Mouse (Mus musculus): Measurements from ENCODE around the gene Tbkbp1.

The Tbkbp1 gene

DNA sequence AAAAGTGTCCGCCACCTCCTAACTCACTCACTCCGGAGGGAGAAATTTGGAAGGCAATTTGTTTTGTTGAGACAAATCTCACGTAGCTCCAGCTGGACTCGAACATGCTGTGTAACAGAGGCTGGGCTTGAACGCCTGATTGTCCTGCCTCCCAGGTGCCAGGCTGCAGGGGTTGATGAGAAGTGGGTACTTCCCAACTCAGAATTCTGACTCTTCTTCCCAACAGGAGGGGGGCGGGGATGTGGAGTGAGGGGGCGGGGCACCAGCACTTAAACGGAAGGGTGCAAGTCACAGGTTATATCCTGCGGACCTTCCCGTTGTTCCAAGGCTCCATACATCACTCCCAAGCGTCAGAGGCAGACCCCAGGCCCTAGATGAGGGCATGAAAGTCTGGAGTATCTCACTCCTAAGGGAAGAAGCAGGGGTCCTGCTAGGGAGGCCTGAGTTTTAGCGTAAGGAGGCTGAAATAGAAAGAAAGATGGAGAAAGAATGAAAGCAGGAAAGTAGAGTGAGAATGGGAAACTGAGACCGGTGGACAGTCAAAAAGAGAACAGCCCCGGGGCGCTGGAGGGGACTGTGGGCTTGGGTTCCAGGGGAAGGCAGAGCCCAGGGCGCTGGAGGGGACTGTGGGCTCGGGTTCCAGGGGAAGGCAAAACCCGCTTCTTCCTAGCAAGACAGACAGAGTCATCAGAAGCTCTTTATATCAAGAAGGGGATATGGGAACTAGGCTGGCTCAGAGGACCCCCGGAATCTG, 23.6 kb downstream of the Tbkbp1 start:
- in situ Hi-C loops (cut with MseI, MboI), result no loop called here

DNA sequence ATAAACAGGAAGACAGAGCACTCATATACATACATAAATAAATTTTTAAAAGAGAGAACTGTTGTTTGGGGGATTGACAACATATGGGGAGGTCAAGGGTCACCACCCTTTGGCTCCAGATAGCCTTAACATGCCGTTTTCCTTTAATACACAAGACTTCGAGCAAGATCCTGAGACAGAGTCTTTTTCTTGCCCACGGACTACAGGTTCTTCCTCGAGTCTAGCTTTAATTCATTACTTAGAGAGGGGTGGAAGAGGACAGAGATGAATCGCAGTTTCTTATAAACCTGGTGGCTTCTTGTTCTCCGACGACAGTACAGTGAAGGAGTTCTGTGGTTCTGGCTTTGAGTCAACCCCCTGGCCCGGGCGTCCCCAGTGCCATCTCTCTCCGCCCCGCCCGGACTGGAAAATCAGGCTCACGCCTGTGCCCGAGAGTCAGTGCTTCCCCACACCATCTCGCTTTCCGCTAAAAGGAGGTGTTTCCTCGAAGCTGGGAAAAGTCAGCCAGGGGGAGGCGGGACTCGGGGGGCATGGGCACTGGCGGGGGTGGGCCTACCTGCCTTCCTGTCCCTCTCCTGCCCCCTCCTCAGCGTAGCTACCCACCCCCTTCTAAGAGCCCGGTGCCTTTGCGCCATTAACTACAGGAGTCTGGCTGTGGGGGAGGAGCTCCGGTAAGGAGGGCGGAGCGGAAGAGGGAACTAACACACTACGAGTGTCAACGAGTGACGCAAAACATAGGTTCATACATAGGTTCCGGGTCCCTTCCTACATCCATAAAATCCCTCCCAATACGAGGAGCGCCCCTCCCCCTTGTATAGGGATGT, 24.4 kb downstream of the Tbkbp1 start:
- in situ Hi-C loops (cut with MseI, MboI), result no loop called here

DNA sequence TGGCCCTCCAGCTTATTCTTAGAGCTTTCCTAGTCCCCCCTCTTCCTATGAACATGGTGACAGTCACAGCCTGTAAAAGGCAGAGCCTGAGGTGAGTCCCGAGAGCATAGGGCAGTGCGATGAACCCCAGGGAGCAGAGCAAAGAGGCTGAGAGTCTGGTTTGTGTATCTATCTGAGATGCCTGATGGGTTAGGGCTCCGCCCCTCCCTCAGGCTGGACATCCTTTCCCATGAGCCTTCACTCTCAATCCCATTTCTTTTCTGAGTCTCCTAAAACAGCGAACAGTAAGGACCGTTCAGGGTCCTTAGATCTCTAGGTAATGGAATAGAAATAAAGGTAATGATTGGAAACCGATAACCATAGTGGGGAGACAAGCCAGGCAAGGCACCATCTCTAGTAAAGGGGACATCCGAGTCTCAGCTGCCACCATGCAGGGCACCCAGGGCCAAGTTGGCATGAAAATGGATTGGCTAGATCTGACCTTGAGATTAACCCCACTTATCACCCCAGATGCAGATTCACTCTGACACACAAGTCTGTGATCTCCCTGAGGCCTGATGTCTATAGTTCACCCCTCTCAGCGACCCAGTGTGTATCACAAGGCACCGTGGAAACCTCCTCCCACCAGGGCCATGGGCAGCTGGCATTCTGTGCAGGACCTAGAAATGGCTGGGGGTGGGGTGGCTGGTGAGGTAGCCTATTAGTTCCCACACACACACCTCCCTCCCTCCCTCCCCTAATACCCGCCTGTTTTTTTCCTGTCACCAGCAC, 26.8 kb downstream of the Tbkbp1 start:
- in situ Hi-C loops (cut with MseI, MboI), result no loop called here

DNA sequence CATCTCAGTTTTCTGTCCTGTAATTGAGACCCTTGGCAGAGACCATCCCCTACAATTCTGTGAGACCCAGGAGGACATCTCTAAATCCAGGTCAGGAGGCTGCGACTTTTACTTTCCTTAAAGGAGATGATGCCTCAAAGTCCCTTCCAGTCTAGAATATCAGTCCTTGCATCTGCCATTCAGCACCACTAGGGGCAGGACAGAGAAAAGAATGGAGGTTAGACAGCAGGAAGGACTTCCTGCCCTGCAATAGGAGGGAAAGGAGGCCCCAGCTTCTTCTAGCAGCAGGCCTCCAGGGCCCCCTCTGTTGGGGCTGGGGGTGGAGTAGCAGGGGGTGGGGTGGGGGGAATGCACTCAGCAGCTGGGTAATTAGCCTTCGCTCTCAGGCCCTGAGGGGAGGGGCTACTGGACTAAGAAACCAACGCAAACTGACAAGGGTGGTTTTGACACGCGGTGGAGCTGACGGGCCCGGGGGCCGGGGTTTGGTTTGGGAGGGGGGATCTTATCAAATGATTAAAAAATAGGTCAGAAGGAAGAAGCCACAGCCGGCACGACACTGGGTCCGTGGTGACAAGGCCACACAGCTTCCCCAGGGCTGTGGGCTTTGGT, 27.9 kb downstream of the Tbkbp1 start:
- in situ Hi-C loops (cut with MseI, MboI), result no loop called here

DNA sequence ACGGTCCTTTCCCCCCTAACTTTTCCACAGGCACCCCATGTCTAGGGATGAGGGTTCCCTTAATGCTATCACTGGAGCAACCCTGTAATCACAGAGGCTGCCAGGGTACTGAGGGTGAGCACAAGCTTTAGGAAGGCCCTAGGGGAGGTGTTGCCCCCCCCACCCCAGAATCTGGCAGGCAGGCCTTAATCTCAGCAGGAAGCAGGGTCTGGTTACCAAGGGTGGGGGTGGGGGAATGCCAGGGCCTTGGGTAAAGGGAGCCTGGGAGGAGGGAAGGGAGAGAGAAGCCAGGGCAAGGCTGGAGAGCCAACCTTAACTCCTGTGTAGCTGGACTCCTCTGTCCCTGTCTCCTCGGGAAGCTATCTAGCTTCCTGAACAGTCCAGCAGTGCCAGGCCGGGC, 30.7 kb downstream of the Tbkbp1 start:
- in situ Hi-C loops (cut with MseI, MboI), result no loop called here

DNA sequence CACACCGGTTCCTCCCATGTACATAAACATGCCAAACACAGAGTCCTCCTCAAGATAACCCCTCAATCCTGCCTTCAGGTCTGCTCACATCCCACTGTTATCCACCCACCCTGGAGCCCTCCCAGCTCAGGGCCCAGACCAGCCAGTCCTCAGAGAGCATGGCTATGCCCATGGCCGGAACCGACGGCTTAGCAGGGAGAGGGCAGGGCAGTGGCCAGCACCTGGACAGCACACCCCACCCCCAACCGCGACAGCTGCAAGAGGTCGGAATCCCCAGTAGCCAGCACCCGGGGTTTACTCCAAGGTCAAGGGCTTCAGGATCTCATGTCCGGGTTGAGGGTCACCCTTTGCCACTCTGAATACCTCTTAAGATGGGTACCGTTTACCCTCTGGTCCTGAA, 31.1 kb downstream of the Tbkbp1 start:
- in situ Hi-C loops (cut with MseI, MboI), result no loop called here

DNA sequence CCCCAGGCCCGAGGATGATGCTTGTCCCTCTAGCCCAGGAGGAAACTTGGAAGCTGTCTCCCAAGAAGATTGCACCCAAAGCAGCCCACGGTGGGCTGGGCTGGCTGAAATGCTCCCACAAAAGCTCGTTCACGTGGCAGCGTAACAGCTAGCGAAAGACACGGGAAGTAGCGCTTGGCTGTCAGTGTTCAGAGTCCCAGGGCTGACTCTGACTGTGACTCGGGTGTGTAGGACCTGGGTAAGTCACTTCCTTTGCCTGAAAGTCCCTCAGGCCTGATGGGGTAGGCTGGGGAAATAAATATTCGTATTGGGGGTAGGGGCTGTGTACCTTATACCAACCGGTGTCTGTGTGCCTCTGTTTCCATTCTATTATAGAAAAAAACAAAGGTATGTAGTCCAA, 35.5 kb downstream of the Tbkbp1 start:
- in situ Hi-C loops (cut with MseI, MboI), result no loop called here

DNA sequence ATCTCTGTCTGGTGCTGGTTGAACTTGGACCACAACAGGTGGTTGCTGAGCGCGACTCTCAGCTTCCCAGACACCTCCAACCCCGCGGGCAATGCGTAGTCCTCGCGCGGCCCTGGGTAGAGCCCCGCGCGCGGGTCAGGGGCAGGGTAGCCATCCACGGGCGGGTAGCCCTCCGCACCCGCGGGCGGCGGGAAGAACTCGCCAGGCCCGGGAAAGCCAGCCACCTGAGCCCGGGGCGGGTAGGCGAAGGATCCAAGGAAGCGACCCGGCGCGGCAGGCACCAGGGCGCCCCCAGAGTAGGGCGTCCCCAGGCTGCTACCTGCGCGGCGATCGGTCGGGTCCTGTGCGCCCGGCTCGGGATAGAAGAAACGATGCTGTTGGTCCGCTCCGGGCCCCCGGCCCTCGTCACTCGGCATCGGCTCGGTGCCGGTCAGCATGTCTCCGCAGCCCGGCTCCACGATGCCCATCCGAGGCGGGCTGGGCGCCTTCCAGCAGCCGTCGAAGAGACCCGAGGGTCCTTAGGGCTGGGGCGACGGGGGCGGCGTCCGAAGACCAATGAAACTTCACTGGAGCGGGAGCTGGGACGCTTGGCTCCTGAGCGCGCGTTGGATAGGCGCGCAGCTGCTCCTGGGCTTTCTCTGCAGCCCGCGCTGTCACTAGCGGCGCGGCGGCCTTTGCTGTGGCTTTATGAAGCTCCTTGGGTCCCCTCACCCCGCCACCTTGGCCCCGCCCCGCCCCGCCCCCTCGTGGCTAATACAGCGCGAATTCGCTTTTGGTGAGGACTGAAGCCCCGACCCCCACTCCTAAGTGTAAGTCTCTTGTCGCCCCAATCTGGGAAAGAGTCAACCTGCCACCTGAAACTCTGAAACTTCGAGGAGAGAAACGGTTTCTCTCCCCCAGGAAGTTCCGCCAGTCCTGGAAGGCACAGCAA, 36.4 kb downstream of the Tbkbp1 start, which contains the start of gene Tbx21:
Tbx21 (minus strand) TSS at position 661 of the 931 bp plus-strand sequence.
- in situ Hi-C loops (cut with MseI, MboI), result no loop called here

DNA sequence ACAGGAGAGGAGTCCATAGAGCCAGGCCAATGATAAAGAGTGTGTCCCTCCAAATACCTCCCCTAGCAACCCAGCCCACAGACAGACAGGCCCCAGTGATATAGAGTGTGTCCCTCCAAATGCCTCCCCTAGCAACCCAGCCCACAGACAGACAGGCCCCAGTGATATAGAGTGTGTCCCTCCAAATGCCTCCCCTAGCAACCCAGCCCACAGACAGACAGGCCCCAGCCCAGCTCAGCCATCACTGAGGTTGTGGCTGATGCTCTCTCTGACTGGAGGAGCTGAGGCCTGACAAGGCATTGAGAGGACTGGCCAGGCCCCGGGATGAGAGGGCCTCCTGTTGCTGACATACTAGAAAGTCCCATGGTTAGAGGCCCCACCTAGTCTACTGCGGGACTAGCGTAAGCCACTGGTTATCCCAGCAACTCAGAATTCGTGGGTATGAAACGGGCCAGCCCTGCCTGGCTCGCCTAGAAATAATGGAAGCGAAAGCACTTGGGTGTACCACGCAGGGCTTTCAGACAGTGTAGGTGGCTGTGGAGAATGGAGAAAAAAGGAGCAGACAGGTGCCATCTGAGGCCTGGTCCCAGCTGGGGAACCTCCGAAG, 38.7 kb downstream of the Tbkbp1 start:
- in situ Hi-C loops (cut with MseI, MboI), result no loop called here

DNA sequence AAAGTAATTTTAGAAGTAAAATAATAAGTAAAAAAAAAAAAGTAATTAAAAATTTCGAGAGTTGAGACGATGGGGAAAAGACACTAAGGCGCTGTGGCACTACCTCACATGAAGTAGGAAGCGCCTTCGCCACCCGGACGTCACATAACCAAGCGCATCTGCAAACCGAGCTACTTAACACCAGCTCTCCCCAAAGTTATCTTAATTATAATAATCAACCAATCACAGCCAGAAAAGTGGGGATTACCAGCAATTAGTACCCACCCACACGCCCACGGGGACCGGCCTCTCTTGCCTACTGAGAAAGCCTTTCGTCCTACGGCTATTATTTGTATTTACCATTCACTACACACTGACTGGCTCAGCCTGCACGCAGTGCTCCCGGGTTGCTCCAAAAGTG, 42.3 kb downstream of the Tbkbp1 start:
- in situ Hi-C loops (cut with MseI, MboI), result no loop called here

DNA sequence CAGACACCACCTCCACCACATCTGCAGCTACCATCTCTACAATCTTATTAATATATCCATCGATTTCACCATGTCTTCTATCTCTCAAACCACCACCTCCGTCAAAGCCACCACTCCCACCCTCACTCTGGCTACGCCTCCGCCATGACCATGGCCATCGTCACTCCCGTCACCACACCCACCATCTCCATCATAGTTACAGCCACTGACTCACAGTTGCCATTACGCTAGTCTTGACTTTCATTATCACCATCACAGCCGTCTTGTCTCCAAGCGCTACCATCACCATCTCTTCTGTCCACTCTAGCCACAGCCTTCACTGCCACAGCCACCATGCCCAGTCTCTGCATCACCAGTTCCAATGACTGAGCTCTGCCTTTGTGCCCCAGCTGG, 47.2 kb downstream of the Tbkbp1 start:
- in situ Hi-C loops (cut with MseI, MboI), result no loop called here

DNA sequence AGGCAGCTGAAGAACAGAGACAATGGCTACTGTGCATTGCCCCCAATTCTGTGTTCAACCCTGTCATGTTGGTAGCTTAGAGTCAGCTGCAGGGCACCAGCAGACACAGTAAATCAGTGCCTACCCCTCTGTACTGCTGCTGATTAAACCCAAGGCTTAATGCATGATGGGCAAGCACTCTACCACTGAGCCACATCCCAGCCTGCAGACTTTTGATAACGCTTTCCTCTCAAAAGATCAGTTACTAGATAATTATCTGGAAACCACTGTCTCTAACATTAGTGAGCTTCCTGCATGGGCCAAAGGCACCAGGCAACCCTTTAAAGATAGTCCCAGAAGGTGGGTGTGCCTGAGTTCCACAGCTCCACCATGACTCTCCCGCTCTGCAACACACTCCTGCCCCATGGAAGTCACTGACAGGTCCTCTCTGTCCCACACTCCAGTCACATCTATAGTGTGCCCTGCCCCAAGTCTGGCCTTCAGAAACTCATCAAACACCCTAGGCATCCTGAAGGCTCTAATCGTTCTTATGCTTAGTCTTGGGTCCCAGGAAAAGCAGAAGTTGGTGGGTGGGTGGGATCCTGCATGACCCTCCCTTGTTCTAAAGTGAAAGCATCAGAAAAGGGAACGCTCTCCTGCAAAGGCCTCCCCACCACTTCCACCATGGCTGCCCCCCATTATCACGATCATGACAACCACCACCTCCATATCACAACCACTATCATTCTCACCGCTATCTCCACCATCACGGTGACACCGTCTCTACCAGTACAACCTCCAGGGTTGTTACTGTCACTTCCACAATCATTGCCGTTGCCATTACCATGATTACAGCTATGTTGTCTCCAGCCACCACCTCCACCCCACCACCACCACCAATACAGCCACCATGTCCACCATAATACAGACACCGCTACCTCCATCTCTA, 47.9 kb downstream of the Tbkbp1 start:
- in situ Hi-C loops (cut with MseI, MboI), result no loop called here

DNA sequence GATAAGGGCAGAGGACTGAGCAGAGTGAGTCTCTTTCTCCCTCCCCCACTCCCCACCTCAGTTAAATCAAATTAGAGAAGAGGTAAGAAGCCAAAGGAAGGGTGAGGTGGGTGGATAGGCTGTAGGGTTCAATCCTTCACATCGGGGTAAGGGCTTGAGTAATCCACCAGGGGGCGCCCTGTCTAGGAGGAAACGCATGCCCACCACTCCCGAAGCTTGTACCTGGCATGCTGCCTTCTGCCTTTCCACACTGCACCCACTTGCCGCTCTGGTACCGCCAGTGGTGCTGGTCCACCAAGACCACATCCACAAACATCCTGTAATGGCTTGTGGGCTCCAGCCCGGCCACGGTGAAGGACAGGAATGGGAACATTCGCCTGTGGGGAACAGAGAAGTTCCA, 49.6 kb downstream of the Tbkbp1 start:
- in situ Hi-C loops (cut with MseI, MboI), result no loop called here

DNA sequence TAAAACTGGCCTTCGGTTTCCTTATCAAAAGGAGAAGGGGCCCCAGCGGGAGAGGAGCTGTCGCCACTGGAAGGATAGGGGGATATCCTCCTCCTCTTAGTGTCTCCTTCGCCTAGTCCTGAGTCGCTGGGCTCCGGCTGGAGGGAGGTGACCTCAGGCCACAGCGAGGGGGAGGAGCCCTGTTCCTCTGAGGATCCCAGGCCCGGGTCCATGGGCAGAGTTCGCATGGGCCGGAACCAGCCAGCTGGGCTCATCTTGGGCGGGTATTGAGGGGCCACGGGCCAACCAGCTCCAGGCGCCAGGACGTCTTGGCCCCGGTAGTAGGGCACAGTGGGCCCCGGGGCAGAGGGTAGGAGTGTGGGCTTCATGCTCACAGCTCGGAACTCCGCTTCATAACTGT, 52.5 kb downstream of the Tbkbp1 start:
- in situ Hi-C loops (cut with MseI, MboI), result no loop called here

DNA sequence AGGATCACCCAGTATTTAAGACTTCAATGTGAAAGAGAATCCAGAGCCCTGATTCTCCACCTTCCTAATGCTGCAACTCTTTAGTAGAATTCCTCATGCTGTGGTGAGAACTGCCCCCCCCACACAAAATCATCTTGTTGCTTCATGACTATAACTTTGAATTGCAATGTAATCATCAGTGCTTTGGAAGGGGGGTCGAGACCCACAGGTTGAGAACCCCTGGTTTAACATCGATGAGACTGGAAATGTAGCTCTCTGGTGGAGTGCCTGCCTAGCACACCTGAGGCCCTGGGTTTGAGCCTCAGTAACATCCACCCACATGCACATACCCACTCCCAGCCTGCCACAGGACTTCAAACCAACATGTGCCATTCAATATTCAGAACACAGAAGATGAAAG, 56.7 kb downstream of the Tbkbp1 start:
- in situ Hi-C loops (cut with MseI, MboI), result no loop called here

DNA sequence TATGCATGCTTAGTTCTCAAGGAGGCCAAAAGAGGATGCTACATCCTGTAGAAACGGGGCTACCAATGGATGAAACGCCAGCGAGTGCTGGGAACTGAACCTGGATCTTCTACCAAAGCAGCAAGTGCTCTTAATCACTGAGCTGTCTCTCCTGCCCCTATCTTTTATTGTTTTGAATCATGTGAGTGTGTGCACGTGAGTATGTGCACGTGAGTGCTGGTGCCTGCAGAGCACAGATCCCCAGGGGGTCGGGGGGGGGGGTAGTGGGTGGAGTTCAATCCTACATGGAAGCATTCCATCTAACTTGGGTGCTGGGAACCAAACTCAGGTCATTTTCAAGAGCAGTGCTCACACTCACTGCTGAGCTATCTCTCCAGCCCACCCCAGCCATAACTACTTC, 64.9 kb downstream of the Tbkbp1 start:
- in situ Hi-C loops (cut with MseI, MboI), result no loop called here
